Mouse (Mus musculus): ENCODE data around the gene 1700025G04Rik. TPM values are rescaled to one million over a fixed set of nuclear protein-coding genes. Genes with fewer than 3 reads are reported as not detected.
"Not testable (repeated sequence)": the region's sequence is repeated elsewhere in the genome, so short reads cannot be mapped to it uniquely, and the experiment has no call there.

1700025G04Rik gene
- polyA plus RNA-seq, 1 experiment from 2014 or later, result 2.3 TPM

DNA sequence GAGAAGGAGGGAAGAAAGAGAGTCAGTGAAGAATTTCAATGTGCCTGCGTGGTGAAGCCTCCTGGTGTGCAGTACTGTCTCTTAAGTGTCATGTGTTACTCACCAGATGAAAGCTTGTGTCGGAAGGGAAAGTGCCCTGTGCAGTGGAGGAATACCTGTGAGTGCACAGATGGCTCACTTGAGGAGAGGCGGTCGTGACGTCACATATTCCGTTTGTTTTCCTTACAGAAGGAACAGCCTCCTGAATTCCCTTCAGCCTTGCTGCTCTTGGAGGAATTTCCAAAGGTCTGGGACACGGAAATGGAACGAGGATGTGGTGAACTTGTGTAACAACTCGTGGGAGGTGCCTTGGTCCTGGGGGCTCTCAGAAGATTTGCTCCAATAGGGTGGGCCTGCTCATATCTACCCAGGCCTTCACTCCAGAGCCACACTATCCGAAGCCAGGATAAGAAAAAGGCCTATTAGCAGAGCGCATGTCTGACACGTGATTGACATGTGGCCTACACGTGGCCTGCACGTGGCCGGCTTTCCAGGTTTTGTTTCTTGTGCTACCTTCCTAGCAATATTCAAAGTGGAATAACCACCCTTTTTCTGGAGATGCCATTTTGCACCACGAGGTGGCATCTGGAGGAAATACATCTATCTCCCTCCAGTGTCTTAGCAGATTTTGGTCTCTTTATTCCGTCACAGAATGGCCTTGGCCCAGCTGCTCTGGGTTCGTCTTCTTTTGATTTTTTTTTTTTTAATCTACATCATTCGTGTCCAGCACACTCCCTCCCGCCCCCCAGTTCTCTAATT, 238.7 kb downstream of the 1700025G04Rik start:
- H3K36me3 ChIP-seq (ENCODE audit: control insufficient read depth, insufficient read depth), result no peaks in the 10 kb centered on the region
- H3K27ac ChIP-seq (ENCODE audit: low read length), result no peak overlapping the region
- H3K9me3 ChIP-seq (replicated peaks; ENCODE audit: control insufficient read depth, low read length), result no peaks in the 10 kb centered on the region
- H3K4me1 ChIP-seq (ENCODE audit: control insufficient read depth, low read depth, low read length), result no peaks in the 10 kb centered on the region
- H3K27me3 ChIP-seq (ENCODE audit: control insufficient read depth, insufficient read depth, low read depth, low read length), result no peaks in the 10 kb centered on the region
- no peak overlapping the region for H3K9ac ChIP-seq (ENCODE audit: low read depth, low read length)
- no peak overlapping the region for H3K4me2 ChIP-seq (ENCODE audit: low read depth, low read length)
- 67% methylated on average over 20 of the region's 20 CpGs for WGBS (ENCODE audit: insufficient replicate concordance)
- H3K4me3 ChIP-seq (ENCODE audit: low read depth, low read length), result no peak overlapping the region
- ATAC-seq (ENCODE audit: low read depth), result no peak

- Histone ChIP-seq H3K4me1 (ENCODE audit: control insufficient read depth, low read depth, low read length) (no peaks in the 10 kb centered on the region), H3K9ac (ENCODE audit: low read depth, low read length) (no peak overlapping the region), H3K36me3 (ENCODE audit: control insufficient read depth, insufficient read depth) (no peaks in the 10 kb centered on the region), H3K4me2 (ENCODE audit: low read depth, low read length) (no peak overlapping the region), H3K9me3 (replicated peaks; ENCODE audit: control insufficient read depth, low read length) (no peaks in the 10 kb centered on the region), H3K27me3 (ENCODE audit: control insufficient read depth, insufficient read depth, low read depth, low read length) (no peaks in the 10 kb centered on the region), H3K4me3 (ENCODE audit: low read depth, low read length) (no peak overlapping the region), H3K27ac (ENCODE audit: low read length) (no peak overlapping the region)
- 73% methylated on average over 16 of the region's 16 CpGs for WGBS (ENCODE audit: insufficient replicate concordance)
- no peak for ATAC-seq (ENCODE audit: low read depth)
These were observed 239.8 kb downstream of the 1700025G04Rik start for GRCm38 (mm10) chr1:151849993-151850608.

DNA sequence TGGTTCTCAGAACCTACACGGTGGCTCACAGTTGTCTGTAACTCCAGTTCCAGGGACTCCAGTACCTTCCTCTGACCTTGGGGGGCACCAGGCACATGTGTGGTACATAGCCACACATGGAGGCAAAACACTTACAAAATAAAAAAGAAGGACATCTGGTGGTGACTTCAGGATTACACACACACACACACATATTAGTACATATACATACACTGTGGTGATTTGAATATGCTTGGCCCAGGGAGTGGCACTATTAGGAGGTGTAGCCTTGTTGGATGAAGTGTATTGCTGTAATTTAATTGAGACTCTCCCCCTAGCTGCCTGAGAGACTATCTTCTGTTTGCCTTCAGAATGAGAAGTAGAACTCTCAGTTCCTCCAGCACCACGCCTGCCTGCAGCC, 241.6 kb downstream of the 1700025G04Rik start:
- Histone ChIP-seq H3K4me3 (ENCODE audit: low read depth, low read length) (no peak overlapping the region), H3K9ac (ENCODE audit: low read depth, low read length) (no peak overlapping the region), H3K4me1 (ENCODE audit: control insufficient read depth, low read depth, low read length) (no peaks in the 10 kb centered on the region), H3K27ac (ENCODE audit: low read length) (no peak overlapping the region), H3K27me3 (ENCODE audit: control insufficient read depth, insufficient read depth, low read depth, low read length) (no peaks in the 10 kb centered on the region), H3K36me3 (ENCODE audit: control insufficient read depth, insufficient read depth) (no peaks in the 10 kb centered on the region), H3K9me3 (replicated peaks; ENCODE audit: control insufficient read depth, low read length) (no peaks in the 10 kb centered on the region), H3K4me2 (ENCODE audit: low read depth, low read length) (no peak overlapping the region)
- no peak for ATAC-seq (ENCODE audit: low read depth)
- WGBS (ENCODE audit: insufficient replicate concordance), result 67% methylated on average over 2 of the region's 2 CpGs

DNA sequence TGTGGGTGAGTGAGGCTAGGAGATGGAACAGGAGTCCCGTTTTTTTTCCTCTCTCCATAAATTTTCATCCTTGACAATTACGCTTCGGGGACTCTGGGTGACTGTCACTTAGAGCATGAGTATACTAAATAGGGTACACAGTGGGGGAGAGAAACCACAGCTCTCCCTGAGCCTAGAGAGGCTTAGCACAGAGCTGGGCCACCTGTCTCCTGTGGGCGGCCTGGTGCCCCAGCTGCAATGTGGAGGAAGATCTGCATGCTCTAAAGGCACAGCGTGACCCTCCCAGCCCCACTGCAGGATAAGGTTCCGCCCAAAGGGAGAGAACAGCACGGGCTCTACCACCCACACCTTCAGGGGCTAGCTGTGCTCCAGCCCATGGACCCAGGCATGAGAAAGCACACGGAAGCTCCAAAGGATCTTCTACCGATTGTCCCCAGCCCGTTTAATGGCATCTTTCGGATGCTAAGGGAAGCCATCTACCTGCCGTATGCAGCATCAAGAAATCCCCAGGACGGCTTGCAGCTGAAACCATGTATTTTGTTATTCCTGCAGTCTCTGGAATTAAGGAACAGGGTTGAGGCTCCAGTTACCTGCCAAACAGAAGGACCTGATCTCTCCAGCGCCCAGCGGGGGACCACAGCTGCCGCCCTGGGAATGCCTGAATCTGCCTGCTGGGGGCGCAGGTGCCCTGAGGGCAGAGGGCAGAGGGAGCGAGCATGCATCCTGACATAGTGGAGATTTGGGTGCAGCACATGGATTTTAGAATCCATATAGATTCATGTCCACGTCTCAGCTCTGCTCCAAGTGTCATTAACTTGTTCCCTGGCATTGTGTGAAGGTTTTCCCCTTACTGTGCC, 243.8 kb downstream of the 1700025G04Rik start:
- no peaks in the 10 kb centered on the region for H3K36me3 ChIP-seq (ENCODE audit: control insufficient read depth, insufficient read depth)
- H3K4me3 ChIP-seq (ENCODE audit: low read depth, low read length), result no peak overlapping the region
- no peak overlapping the region for H3K9ac ChIP-seq (ENCODE audit: low read depth, low read length)
- H3K4me2 ChIP-seq (ENCODE audit: low read depth, low read length), result no peak overlapping the region
- no peak for ATAC-seq (ENCODE audit: low read depth)
- H3K27ac ChIP-seq (ENCODE audit: low read length), result no peak overlapping the region
- H3K9me3 ChIP-seq (replicated peaks; ENCODE audit: control insufficient read depth, low read length), result no peaks in the 10 kb centered on the region
- H3K4me1 ChIP-seq (ENCODE audit: control insufficient read depth, low read depth, low read length), result no peaks in the 10 kb centered on the region
- 60% methylated on average over 19 of the region's 19 CpGs for WGBS (ENCODE audit: insufficient replicate concordance)
- no peaks in the 10 kb centered on the region for H3K27me3 ChIP-seq (ENCODE audit: control insufficient read depth, insufficient read depth, low read depth, low read length)

GRCm38 (mm10) chr1:151845252-151845832, 244.6 kb downstream of the 1700025G04Rik start:
- no peak for ATAC-seq (ENCODE audit: low read depth)
- 74% methylated on average over 17 of the region's 17 CpGs for WGBS (ENCODE audit: insufficient replicate concordance)
- Histone ChIP-seq H3K27me3 (ENCODE audit: control insufficient read depth, insufficient read depth, low read depth, low read length) (no peaks in the 10 kb centered on the region), H3K27ac (ENCODE audit: low read length) (no peak overlapping the region), H3K9ac (ENCODE audit: low read depth, low read length) (no peak overlapping the region), H3K4me3 (ENCODE audit: low read depth, low read length) (no peak overlapping the region), H3K4me1 (ENCODE audit: control insufficient read depth, low read depth, low read length) (no peaks in the 10 kb centered on the region), H3K36me3 (ENCODE audit: control insufficient read depth, insufficient read depth) (no peaks in the 10 kb centered on the region), H3K9me3 (replicated peaks; ENCODE audit: control insufficient read depth, low read length) (no peaks in the 10 kb centered on the region), H3K4me2 (ENCODE audit: low read depth, low read length) (no peak overlapping the region)

- H3K27me3 ChIP-seq (ENCODE audit: control insufficient read depth, insufficient read depth, low read depth, low read length); H3K27ac ChIP-seq (ENCODE audit: low read length); H3K9ac ChIP-seq (ENCODE audit: low read depth, low read length); H3K4me1 ChIP-seq (ENCODE audit: control insufficient read depth, low read depth, low read length); H3K4me3 ChIP-seq (ENCODE audit: low read depth, low read length); H3K36me3 ChIP-seq (ENCODE audit: control insufficient read depth, insufficient read depth); ATAC-seq (ENCODE audit: low read depth); H3K9me3 ChIP-seq (replicated peaks; ENCODE audit: control insufficient read depth, low read length); H3K4me2 ChIP-seq (ENCODE audit: low read depth, low read length): not testable (repeated sequence)
- 69% methylated on average over 1 of the region's 1 CpGs for WGBS (ENCODE audit: insufficient replicate concordance)
These were observed 249.6 kb downstream of the 1700025G04Rik start for GRCm38 (mm10) chr1:151840345-151840744.

- H3K4me1 ChIP-seq (ENCODE audit: control insufficient read depth, low read depth, low read length), result no peaks in the 10 kb centered on the region
- WGBS (ENCODE audit: insufficient replicate concordance), result 58% methylated on average over 4 of the region's 4 CpGs
- H3K9me3 ChIP-seq (replicated peaks; ENCODE audit: control insufficient read depth, low read length), result no peaks in the 10 kb centered on the region
- H3K36me3 ChIP-seq (ENCODE audit: control insufficient read depth, insufficient read depth), result no peaks in the 10 kb centered on the region
- ATAC-seq (ENCODE audit: low read depth), result no peak
- H3K9ac ChIP-seq (ENCODE audit: low read depth, low read length), result no peak overlapping the region
- H3K27ac ChIP-seq (ENCODE audit: low read length), result no peak overlapping the region
- H3K4me2 ChIP-seq (ENCODE audit: low read depth, low read length), result no peak overlapping the region
- no peaks in the 10 kb centered on the region for H3K27me3 ChIP-seq (ENCODE audit: control insufficient read depth, insufficient read depth, low read depth, low read length)
- H3K4me3 ChIP-seq (ENCODE audit: low read depth, low read length), result no peak overlapping the region
These were observed 254.7 kb downstream of the 1700025G04Rik start for GRCm38 (mm10) chr1:151835261-151835660.

- WGBS (ENCODE audit: insufficient replicate concordance), result 53% methylated on average over 3 of the region's 3 CpGs
- Histone ChIP-seq H3K27ac (ENCODE audit: low read length) (no peak overlapping the region), H3K27me3 (ENCODE audit: control insufficient read depth, insufficient read depth, low read depth, low read length) (no peaks in the 10 kb centered on the region), H3K4me2 (ENCODE audit: low read depth, low read length) (no peak overlapping the region), H3K4me3 (ENCODE audit: low read depth, low read length) (no peak overlapping the region), H3K4me1 (ENCODE audit: control insufficient read depth, low read depth, low read length) (no peaks in the 10 kb centered on the region), H3K36me3 (ENCODE audit: control insufficient read depth, insufficient read depth) (no peaks in the 10 kb centered on the region), H3K9me3 (replicated peaks; ENCODE audit: control insufficient read depth, low read length) (no peaks in the 10 kb centered on the region), H3K9ac (ENCODE audit: low read depth, low read length) (no peak overlapping the region)
- no peak for ATAC-seq (ENCODE audit: low read depth)
These were observed 258.1 kb downstream of the 1700025G04Rik start for GRCm38 (mm10) chr1:151831791-151832190.

All from liver, embryonic 16.5 days (tissue).